In genomic region chr2:41677416-41677815, GRCm38 (mm10) we compare ENCODE assay signal across 13 mouse cellular contexts.
"Had no signal": no experiment of that assay in that cellular context is flagged by ENCODE, and none has a peak within 500 bp of the region (broad histone marks: within the 10 kb centered on the region; RNA-seq: fewer than 3 reads in every experiment).

No protein-coding gene starts in this region.

- DNase-seq: gastrocnemius, adult 2 months; gastrocnemius, postnatal 14 days; gastrocnemius, postnatal 36 days; heart, adult 11 months; heart, adult 2 months; heart, postnatal 14 days; heart, postnatal 36 days; kidney, adult 11 months; kidney, adult 2 months; kidney, adult 9 months; kidney, postnatal 14 days; kidney, postnatal 36 days; left cerebral cortex, postnatal 4 days had no signal
